Mouse (Mus musculus): ENCODE results near the gene Rasa4.
"Not testable (repeated sequence)": the region's sequence is repeated elsewhere in the genome, so short reads cannot be mapped to it uniquely, and the experiment has no call there.

The Rasa4 gene

GRCm38 (mm10) chr5:136063920-136064319 is 19.8 kb upstream of the Rasa4 start:
- in situ Hi-C loops (cut with MboI; ENCODE audit: unreplicated experiment in 2 of 2): loop anchor here in 1 of 2 experiments (5.0 kb wide), 1 partner anchor 162 kb away; no protein-coding TSS in a partner anchor

- in situ Hi-C loops (cut with MboI; ENCODE audit: unreplicated experiment in 2 of 2): not testable (repeated sequence)
These were observed 17.1 kb upstream of the Rasa4 start for GRCm38 (mm10) chr5:136066404-136067148.

GRCm38 (mm10) chr5:136069411-136069810 is 14.3 kb upstream of the Rasa4 start:
- in situ Hi-C loops (cut with MboI; ENCODE audit: unreplicated experiment in 2 of 2): no loop called here

- in situ Hi-C loops (cut with MboI; ENCODE audit: unreplicated experiment in 2 of 2): no loop called here
These were observed 10.7 kb upstream of the Rasa4 start for GRCm38 (mm10) chr5:136073051-136073450.

- in situ Hi-C loops (cut with MboI; ENCODE audit: unreplicated experiment in 2 of 2): no loop called here
These were observed 10.2 kb upstream of the Rasa4 start for GRCm38 (mm10) chr5:136073526-136073925.

GRCm38 (mm10) chr5:136075076-136075475 is 8.6 kb upstream of the Rasa4 start:
- in situ Hi-C loops (cut with MboI; ENCODE audit: unreplicated experiment in 2 of 2): loop anchor here in 1 of 2 experiments (25.0 kb wide), 2 partner anchors 112 to 687 kb away; partner anchors contain the start of gene Prkrip1

GRCm38 (mm10) chr5:136076284-136076683 is 7.4 kb upstream of the Rasa4 start:
- in situ Hi-C loops (cut with MboI; ENCODE audit: unreplicated experiment in 2 of 2): loop anchor here in 1 of 2 experiments (25.0 kb wide), 2 partner anchors 111 to 686 kb away; partner anchors contain the start of gene Prkrip1

GRCm38 (mm10) chr5:136077001-136077550 is 6.6 kb upstream of the Rasa4 start:
- in situ Hi-C loops (cut with MboI; ENCODE audit: unreplicated experiment in 2 of 2): loop anchor here in 1 of 2 experiments (25.0 kb wide), 2 partner anchors 110 to 685 kb away; partner anchors contain the start of gene Prkrip1

GRCm38 (mm10) chr5:136078136-136078535 is 5.6 kb upstream of the Rasa4 start:
- in situ Hi-C loops (cut with MboI; ENCODE audit: unreplicated experiment in 2 of 2): loop anchor here in 1 of 2 experiments (25.0 kb wide), 2 partner anchors 109 to 684 kb away; partner anchors contain the start of gene Prkrip1

GRCm38 (mm10) chr5:136082345-136082744 is 1.4 kb upstream of the Rasa4 start:
- in situ Hi-C loops (cut with MboI; ENCODE audit: unreplicated experiment in 2 of 2): loop anchor here in 1 of 2 experiments (25.0 kb wide), 2 partner anchors 105 to 680 kb away; partner anchors contain the start of gene Prkrip1

- in situ Hi-C loops (cut with MboI; ENCODE audit: unreplicated experiment in 2 of 2): loop anchor here in 1 of 2 experiments (25.0 kb wide), 2 partner anchors 103 to 678 kb away; partner anchors contain the start of gene Prkrip1
These were observed 597 bp downstream of the Rasa4 start for GRCm38 (mm10) chr5:136084144-136084881.

GRCm38 (mm10) chr5:136084891-136085651 is 1.4 kb downstream of the Rasa4 start:
- in situ Hi-C loops (cut with MboI; ENCODE audit: unreplicated experiment in 2 of 2): loop anchor here in 1 of 2 experiments (25.0 kb wide), 2 partner anchors 102 to 677 kb away; partner anchors contain the start of gene Prkrip1

GRCm38 (mm10) chr5:136086290-136086689 is 2.6 kb downstream of the Rasa4 start:
- in situ Hi-C loops (cut with MboI; ENCODE audit: unreplicated experiment in 2 of 2): loop anchor here in 1 of 2 experiments (25.0 kb wide), 2 partner anchors 101 to 676 kb away; partner anchors contain the start of gene Prkrip1

GRCm38 (mm10) chr5:136088821-136089575 is 5.3 kb downstream of the Rasa4 start:
- in situ Hi-C loops (cut with MboI; ENCODE audit: unreplicated experiment in 2 of 2): loop anchor here in 1 of 2 experiments (25.0 kb wide), 2 partner anchors 98 to 673 kb away; partner anchors contain the start of gene Prkrip1

- in situ Hi-C loops (cut with MboI; ENCODE audit: unreplicated experiment in 2 of 2): loop anchor here (10.0 to 25.0 kb wide), 3 partner anchors 95 to 793 kb away; partner anchors contain the start of genes Col26a1 (in 1 of the 2) and Prkrip1 (in 1 of the 2)
These were observed 8.2 kb downstream of the Rasa4 start for GRCm38 (mm10) chr5:136091927-136092326.

- in situ Hi-C loops (cut with MboI; ENCODE audit: unreplicated experiment in 2 of 2): loop anchor here (10.0 to 25.0 kb wide), 3 partner anchors 93 to 790 kb away; partner anchors contain the start of genes Col26a1 (in 1 of the 2) and Prkrip1 (in 1 of the 2)
These were observed 10.7 kb downstream of the Rasa4 start for GRCm38 (mm10) chr5:136094249-136095010.

- in situ Hi-C loops (cut with MboI; ENCODE audit: unreplicated experiment in 2 of 2): loop anchor here (10.0 to 25.0 kb wide), 3 partner anchors 92 to 790 kb away; partner anchors contain the start of genes Col26a1 (in 1 of the 2) and Prkrip1 (in 1 of the 2)
These were observed 11.4 kb downstream of the Rasa4 start for GRCm38 (mm10) chr5:136095089-136095488.

- in situ Hi-C loops (cut with MboI; ENCODE audit: unreplicated experiment in 2 of 2): loop anchor here (10.0 to 25.0 kb wide), 3 partner anchors 89 to 786 kb away; partner anchors contain the start of genes Col26a1 (in 1 of the 2) and Prkrip1 (in 1 of the 2)
These were observed 14.8 kb downstream of the Rasa4 start for GRCm38 (mm10) chr5:136098536-136098935.

Data from v-Abl transformed pro-B cells (cell line).